Mouse (Mus musculus) lung, postnatal 0 days (tissue): ENCODE results near the gene Kcmf1.

Source experiments
- CTCF ChIP-seq: IDR thresholded peaks from 2 replicates; pipeline ENCODE4 v1.5.1; 2016; ENCODE audit warnings: antibody characterized with exemption, mild to moderate bottlenecking
- EP300 ChIP-seq: IDR thresholded peaks from 2 replicates; pipeline ENCODE4 v1.6.1; 2016; ENCODE audit warnings: antibody characterized with exemption, mild to moderate bottlenecking, control low read depth

- TF ChIP-seq CTCF (no peak), EP300 (no peak)
Observed at GRCm38 (mm10) chr6:72840867-72841780, 58.7 kb downstream of the Kcmf1 start.
